Mouse (Mus musculus) gastrocnemius, postnatal 4 days (tissue): ENCODE measurements around the gene Tacr2. TPM values are rescaled to one million over a fixed set of nuclear protein-coding genes. Genes with fewer than 3 reads are reported as not detected.

ENCODE experiments used
- DNase-seq, 2 experiments: peaks; one replicate each; pipeline ENCODE4 v3.0.0; 2021 to 2022; ENCODE audit warnings: low spot score in 2 of 2, mixed read lengths in 2 of 2
- total RNA-seq, 2 experiments: library from RNA; stranded (reverse); gene quantifications; 2 replicates each; pipeline ENCODE4 v1.2.3; 2021

The Tacr2 gene
- total RNA-seq, 2 experiments from 2014 or later = not detected

DNA sequence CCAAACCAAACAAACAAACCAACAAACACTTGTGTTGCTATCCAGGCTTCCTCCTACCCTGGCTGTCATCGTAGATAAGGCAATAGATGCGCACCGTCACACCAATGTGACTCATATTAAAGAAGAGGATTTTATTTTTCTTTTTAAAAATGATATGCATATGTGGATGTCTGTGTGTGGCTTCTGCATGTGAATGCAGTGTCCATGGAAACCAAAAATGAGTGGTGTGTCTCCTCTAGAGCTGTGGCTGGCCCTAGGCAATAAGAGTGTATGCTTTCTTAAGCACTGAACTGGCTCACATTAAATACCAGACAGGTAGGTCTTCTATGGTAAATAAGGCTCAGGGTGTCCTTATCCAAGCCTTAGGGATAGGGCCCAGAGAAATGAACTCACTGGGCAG lies 13.6 kb upstream of the Tacr2 start:
- DNase-seq = no peak

DNA sequence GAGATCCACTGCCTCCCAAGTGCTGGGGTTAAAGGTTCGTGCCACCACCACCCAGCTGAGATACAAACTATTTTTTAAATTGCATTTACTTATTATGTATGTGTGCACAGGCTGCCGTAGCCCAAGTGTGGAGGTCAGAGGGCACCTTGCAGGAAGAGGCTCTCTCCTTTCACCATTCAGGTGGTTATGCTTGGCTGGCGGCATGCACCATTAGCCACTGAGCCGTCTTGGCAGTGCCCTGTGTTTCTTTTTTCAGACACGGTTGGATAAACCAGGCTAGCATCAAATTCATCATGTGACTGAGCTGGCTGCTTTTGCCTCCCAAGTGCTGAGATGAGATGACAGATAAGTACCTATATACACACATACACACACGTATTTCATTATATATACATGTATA lies 13.0 kb upstream of the Tacr2 start:
- DNase-seq = no peak

DNA sequence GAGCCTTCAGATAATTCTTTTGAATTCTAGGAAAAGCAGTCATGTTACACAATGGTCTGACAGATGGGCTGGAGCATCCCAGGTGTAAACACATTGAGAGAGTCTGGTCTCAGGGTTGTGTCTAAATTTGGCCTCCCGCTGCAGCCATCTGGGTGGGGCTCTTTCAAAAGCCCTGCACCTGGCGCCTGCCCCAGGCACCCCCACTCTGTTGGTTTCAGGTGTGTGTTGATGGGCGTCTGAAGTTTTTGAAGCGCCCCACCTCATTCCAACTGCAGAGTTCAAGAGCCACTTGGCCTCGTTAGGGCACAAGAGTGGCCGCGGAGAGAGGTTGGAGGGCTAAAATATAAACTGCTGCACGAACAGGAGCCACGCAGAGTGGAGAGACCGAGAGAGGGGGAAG lies 9.9 kb upstream of the Tacr2 start:
- no peak for DNase-seq

DNA sequence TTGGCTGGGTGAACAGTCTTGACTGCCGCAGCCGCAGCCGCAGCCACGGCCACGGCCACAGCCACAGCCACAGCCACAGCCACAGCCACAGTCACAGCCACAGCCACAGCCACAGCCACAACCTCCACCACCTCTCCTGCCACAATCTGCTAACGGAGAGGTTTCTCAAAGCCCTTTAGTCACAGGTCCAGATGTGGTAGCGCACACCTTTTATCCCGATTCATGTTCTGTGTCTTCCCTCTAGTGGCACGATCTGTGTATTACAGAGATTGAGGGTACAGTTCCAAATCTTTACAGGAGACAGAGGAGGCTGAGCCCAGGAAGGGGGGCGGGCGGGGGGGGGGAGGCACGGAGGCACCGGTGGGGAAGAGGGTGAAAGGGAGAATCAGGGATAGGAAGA lies 9.3 kb upstream of the Tacr2 start:
- DNase-seq = peak in 1 of 2 experiments; percentile 38

DNA sequence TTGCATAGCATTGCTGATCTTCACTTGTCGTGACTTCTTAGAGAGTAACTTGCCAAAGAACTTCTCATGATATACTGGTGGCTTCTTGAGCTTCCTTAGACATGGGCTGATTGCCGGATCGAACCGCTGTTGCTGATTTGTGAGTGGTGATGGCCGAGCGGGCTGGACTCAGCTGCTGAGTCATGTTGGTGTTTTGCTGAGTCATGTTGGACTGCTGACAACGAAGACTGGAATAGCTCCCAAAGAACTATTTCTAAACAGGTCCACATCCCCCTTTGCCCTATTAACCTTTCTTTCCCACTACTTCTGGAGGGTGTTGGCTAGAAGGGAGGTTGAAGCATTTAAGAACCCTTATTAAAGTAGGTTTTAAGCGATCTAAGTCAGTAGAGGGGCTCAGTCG lies 8.2 kb upstream of the Tacr2 start:
- DNase-seq = no peak

DNA sequence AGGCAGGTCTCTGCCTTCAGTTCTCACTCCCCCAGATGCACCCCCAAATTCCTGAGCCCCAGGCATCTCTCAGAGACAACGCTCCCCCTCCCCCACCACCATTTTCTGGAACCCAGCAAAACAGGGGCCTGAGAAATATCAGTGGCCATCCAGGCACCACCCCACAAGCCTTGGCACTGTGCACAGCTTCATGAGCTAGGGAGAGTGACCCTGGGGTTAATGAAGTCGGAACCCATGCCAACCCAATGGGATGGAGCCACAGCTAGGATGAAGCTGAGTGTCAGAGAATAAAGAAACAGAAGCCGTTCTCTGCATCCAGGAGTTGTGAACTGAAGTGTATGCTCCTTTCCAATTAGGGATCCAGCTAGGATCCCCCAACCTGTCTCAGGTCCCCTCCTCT lies 5.1 kb upstream of the Tacr2 start:
- DNase-seq = no peak

DNA sequence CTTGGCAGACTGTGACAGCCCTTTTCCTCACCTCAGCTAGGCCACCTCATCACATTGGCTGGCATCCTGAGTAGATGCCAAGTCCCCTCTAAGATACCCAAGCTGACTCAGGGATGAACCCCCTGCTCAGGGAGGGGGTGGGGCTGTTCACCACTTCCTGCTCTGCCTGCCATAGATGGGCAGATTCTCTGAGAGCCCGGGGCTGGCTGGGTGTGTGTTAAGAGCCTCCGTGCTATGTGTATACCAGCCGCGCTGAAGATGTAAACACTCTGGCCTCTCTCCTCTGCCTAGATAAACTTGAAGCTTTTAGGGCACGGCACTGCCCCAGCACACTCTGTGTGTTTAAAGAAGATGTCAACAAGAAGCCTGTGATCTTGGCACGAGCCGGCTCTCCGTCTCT lies 4.4 kb upstream of the Tacr2 start:
- DNase-seq = no peak

DNA sequence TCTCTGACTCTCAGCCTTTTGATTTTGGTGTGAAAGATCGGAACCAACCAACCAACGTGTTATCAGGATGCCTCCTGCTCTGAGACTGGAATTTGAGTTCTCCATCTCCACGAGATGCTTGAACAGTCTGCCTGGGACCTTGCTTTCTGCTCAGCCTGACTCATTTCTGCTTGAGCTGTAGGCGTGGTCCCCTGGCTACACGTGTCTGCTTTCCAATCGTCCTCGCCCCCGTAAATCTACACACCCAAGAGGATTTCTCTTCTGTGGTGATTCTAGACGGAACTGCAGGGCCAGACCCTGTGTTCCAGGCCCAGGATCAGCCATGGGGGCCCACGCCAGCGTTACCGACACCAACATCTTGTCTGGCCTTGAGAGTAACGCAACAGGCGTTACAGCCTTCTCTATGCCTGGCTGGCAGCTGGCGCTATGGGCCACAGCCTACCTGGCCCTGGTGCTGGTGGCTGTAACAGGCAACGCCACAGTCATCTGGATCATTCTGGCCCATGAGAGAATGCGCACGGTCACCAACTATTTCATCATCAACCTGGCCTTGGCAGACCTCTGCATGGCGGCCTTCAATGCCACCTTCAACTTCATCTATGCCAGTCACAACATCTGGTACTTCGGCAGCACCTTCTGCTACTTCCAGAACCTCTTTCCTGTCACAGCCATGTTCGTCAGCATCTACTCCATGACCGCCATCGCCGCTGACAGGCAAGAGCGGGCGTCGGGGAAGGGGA lies 428 bp downstream of the Tacr2 start:
- no peak for DNase-seq

DNA sequence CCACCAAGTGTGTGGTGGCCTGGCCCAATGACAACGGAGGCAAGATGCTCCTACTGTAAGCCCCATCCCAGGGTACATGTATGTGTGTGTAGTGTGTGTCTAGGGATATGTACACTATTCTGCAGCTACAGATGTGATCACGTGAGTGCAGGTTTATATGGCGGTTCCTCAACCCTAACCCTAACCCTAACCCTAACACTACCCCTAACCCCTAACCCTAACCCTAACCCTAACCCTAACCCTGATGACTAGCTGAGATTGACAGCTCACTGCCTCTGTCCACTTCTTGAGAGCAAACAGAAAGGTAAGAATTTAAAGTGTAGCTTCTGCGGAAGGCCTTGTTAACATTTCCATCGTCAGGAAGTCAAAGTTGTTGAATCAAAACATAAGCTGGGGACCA lies 6.1 kb downstream of the Tacr2 start:
- DNase-seq = no peak

DNA sequence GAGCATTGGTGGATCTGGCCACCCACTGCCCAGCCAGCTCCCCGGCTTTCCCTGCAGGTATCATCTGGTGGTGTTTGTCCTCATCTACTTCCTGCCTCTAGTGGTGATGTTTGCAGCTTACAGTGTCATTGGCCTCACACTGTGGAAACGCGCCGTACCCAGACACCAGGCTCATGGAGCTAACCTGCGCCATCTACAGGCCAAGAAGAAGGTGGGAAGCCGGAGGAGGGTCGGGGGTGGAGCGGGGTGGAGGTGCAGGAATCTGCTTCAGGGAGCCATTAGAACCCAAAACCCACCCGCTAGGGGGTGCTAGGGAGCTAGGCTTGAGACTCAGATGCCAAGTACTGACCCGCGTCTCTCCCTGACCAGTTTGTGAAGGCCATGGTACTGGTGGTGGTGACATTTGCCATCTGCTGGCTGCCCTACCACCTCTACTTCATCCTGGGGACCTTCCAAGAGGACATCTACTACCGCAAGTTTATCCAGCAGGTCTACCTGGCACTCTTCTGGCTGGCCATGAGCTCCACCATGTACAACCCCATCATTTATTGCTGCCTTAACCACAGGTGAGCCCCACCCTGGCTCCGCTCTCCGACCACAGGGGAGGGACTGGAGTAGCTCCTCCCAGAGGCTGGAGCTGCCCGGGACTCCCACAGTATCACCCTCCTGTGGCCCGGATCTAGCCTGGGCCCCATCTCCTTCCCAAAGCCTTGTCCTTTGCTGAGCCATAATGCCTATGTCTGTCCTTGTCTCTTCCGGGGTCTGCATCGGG lies 9.1 kb downstream of the Tacr2 start:
- DNase-seq = peak in 1 of 2 experiments; percentile 48

DNA sequence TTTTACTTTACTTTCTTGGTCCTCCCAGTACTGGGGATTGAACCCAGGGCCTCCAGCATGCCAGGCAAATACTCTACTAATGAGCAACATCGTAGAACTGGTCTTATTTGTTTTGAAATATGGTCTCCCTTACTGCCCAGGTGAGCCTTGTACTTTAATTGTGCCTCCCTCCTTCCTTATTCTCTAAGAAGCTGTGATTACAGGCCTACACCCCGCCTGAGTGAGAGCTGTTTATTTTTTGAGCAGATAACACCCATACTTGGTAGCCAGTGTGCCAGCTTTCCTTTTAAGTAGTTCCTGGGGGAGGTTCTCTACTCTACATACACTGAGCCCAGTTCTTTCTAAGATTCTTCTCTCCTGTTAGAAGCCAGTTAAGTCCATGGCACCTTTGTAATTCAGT lies 12.1 kb downstream of the Tacr2 start:
- no peak for DNase-seq

DNA sequence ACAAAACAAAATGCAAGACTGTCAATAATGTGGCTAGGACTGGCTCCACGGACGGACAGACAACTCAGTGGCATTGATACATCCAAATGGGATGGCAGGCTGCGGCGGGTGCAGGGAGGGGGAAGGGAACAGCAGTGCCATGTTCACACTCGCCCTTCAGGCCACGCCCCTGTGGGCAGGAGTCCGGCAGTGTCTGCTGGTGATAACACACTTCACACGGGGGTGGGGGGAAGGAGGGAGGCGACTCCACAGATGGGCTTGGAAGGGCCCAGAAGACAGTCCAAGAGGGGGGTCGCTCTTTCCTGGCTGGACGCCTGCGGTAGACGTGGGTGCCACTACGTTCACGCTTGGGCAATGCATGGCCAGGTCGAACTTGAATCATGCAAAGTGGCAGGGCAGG lies 17.0 kb downstream of the Tacr2 start:
- DNase-seq = no peak

DNA sequence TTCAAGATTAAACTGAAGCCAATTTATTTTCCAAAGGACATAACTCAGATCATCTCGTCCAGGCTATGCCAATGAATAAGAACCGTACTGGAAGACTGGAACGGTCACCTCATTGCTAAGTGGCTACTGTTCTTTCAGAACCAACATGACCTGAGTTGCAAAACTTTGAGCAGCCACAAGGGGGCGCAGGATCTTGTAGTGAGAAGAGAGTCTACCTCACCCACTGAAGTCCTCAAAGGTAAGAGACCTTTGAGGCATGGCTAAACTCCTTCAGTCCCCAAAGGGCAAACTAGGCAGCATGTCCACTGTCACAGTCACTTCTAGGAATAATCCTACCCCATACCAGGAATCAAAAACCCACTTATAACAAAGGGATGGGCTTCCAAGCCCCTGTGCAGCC lies 23.0 kb downstream of the Tacr2 start:
- peak; percentile 74 to 84 for DNase-seq

DNA sequence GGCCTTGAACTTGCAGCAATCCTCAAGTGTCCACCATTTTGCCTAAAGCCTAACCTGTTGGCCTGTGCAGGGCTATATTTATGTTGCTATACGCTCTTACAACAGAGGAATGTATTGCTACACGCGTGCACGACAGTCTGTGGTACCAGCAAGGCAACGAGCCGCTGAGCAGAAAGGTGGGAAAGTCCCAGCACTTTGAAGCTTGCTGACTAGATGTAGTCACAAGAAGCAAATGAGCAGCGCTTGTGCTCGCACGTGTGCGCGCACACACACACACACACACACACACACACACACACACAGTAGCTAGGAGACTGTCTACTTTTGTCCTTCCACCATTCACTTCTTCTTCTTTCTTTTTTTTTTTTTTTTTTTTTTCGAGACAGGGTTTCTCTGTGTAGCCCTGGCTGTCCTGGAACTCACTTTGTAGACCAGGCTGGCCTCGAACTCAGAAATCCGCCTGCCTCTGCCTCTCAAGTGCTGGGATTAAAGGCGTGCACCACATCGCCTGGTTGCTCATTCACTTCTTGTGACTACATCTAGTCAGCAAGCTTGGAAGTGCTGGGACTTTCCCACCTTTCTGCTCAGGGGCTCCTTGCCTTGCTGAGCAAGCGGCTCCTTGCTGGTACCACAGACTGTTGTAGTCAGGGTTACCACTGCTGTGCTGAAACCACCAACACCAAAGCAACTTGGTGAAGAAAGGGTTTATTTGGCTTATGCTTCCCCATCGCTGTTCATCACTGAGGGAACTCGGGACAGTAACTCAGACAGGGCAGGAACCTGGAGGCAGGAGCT lies 25.5 kb downstream of the Tacr2 start:
- no peak for DNase-seq

DNA sequence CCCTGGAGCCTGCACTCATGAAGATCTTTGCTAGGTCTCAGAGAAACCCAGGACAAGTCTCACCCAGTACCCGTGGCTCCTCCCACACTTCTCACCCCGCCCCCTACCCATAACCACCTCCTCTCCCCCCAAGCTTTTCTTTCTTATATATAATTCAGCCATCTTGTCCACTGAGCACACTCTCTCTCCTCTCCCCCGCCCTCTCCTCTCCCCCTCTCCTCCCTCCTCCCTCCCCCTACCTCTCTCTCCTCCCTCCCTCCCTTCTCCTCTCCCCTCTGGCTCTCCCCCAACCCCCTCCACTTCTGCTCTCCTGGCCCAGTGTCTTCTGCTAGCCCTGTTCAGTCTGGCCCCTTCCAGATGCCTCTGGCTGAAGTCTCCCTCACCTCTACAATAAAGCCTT lies 26.8 kb downstream of the Tacr2 start:
- DNase-seq = no peak

DNA sequence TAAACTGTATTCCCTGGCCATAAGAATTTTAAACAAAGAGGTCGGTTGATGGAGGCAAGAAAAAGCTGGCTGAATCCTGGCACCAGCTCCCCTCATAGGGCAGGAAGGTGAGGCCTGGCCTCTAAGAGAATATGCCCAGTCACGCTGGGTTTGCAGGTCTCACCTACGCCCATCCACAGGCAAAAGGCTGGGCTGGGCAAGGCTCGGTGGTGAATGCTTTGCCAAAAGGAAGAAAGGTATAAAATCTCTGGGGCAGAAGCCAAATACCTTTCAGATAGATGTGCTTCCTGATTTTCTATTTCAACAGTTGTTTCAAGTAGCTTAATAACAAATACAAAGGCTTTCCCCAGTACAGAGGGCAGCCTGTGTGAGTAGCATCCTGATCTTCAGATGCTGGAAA lies 27.4 kb downstream of the Tacr2 start:
- no peak for DNase-seq

DNA sequence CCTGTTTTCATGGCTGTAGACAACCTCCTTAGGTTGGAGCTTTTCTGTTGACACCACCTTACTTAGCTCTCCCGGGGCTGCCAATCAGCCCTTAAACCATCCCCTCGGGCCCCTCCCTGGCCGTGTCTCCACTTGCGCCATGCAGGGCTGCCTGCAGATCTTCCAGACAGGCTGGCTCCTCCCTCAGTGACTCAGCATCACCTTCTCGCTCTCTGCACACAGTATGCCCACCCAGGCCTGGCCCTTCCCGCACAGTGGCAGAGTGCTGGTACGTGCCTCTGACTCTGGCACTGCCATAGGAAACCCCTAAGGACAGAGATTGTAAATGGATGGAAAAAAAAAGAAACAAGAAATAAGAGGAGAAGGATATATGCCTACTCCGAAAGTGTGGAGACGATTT lies 30.5 kb downstream of the Tacr2 start:
- no peak for DNase-seq

DNA sequence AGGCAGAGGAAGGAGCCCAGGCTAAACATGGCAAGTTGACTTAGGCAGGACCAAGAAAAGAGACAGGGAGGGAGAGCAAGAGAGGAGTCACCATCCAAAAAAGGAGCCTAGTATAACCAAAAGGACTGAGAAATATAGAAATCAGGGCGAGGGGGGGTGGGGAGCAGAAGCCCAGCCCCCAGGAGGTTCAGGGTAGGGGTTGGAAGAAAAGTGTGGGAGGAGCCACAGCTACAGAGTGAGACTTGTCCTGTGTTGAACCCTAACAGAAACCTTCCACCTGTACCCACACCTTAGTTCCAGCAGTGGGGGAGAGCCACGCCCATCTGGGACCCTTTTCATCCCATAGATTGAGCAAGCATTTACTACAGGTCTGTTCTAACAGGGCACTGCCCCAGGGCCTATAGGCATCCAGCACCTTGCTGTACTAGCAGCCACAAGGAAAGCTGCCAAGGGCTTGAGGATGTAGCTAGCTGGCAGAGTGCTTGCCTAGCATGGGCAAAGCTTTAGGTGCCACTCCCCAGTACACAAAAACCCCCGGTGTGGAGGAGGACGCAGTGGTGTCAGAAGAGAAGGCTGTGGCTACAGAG lies 31.1 kb downstream of the Tacr2 start:
- no peak for DNase-seq

DNA sequence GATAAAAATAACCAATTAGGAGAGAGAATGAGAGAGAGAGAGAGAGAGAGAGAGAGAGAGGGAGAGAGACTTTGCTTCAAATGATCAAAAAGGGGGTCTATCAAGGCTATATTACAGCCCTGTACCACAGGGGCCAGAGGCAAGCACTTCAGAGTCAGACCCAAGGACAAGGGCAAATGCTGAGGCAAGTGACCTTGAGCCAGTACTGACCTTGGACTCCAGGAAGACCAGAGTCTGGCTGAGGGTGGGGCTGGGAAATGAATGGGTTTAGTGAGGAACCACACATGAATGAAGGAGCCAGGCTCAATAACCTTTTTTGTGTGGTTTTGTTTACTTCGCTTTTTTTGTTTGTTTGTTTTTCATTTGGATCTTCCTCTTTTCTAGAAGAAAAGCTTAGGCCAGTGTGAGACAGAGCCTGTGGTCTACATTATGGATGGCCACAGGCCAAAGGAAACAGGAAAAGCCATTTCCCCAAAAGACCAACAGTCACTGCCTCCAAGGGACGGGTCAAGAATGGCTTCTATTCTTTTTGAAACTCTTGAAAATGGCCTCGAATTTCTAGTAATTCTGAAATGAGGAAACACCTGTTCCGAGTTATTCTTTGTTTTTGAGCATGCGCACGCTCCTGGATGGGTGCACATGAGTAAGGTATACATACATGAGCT lies 35.4 kb downstream of the Tacr2 start:
- DNase-seq = no peak

DNA sequence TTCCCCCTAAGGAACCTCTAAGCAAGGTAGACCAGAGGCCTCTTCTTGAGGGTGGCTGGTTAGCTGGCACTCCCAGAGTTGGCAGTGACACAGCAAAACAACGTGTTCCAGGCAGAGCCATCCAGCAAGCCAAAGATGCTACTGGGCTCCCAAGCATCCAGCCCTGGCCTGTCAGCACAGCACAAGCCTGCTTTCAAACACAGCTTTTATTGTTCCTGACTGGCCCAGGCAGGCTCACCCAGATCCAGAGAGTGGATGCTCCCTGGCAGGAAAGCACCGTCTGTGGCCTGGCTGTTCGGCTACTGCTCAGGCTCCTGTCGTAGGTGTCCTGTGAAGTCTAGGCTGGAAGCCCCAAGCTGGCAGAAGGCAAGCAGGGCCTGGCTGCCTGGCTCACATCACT lies 41.9 kb downstream of the Tacr2 start:
- DNase-seq = no peak
